Mouse (Mus musculus) embryonic facial prominence, embryonic 15.5 days (tissue): ENCODE results near the gene Gm14180. TPM values are rescaled to one million over a fixed set of nuclear protein-coding genes. Genes with fewer than 3 reads are reported as not detected.

Source experiments
- polyA plus RNA-seq: library from polyadenylated mRNA; unstranded; fragments of >200 nt; fragmentation: Nextera tagmentation; extraction: Ambion mirVana; gene quantifications from 2 replicates; pipeline ENCODE4 v1.2.1, GENCODE M21; 2015

The Gm14180 gene
- polyA plus RNA-seq, 1 experiment from 2014 or later = not detected

Other genes with a start within 250 kb of the Gm14180 start
- gene Krt23, start 241.2 kb downstream of the Gm14180 start, polyA plus RNA-seq = 37.0 and 46.2 TPM in 2 replicates
- gene Krt39, start 213.0 kb downstream of the Gm14180 start, polyA plus RNA-seq = 0.16 and 0.35 TPM in 2 replicates
- 0.81 and 1.5 TPM in 2 replicates for gene Krt40, start 191.1 kb downstream of the Gm14180 start, polyA plus RNA-seq
- 9.5 and 12.3 TPM in 2 replicates for gene Krtap3-3, start 183.4 kb downstream of the Gm14180 start, polyA plus RNA-seq
- gene Krtap3-2, start 177.4 kb downstream of the Gm14180 start, polyA plus RNA-seq = 2.8 and 2.9 TPM in 2 replicates
- 1.2 TPM in 1 of 2 replicates, not detected in the other for gene Gm11939, start 174.8 kb downstream of the Gm14180 start, polyA plus RNA-seq
- gene Krtap3-1, start 167.7 kb downstream of the Gm14180 start, polyA plus RNA-seq = 5.7 and 13.1 TPM in 2 replicates
- gene Krtap1-5, start 153.3 kb downstream of the Gm14180 start, polyA plus RNA-seq = 3.7 and 5.9 TPM in 2 replicates
- 2.0 and 2.2 TPM in 2 replicates for gene Krtap1-4, start 150.6 kb downstream of the Gm14180 start, polyA plus RNA-seq
- 1.5 and 2.0 TPM in 2 replicates for gene Krtap1-3, start 143.0 kb downstream of the Gm14180 start, polyA plus RNA-seq
- gene Krtap9-3, start 136.2 kb downstream of the Gm14180 start, polyA plus RNA-seq = 2.8 and 5.7 TPM in 2 replicates
- 4.5 and 7.3 TPM in 2 replicates for gene Gm11938, start 131.0 kb downstream of the Gm14180 start, polyA plus RNA-seq
- gene Gm11937, start 124.1 kb downstream of the Gm14180 start, polyA plus RNA-seq = 4.7 and 7.0 TPM in 2 replicates
- gene Krtap2-4, start 119.4 kb downstream of the Gm14180 start, polyA plus RNA-seq = 2.0 and 4.2 TPM in 2 replicates
- gene Gm11562, start 113.9 kb downstream of the Gm14180 start, polyA plus RNA-seq = 3.9 and 5.1 TPM in 2 replicates
- gene Krtap4-1, start 106.1 kb downstream of the Gm14180 start, polyA plus RNA-seq = 1.7 and 2.2 TPM in 2 replicates
- gene Krtap4-2, start 99.2 kb downstream of the Gm14180 start, polyA plus RNA-seq = 1.6 and 3.2 TPM in 2 replicates
- 2.0 and 2.3 TPM in 2 replicates for gene Krtap4-7, start 90.2 kb downstream of the Gm14180 start, polyA plus RNA-seq
- gene Gm11555, start 84.1 kb downstream of the Gm14180 start, polyA plus RNA-seq = 1.2 and 1.8 TPM in 2 replicates
- 0.77 and 1.0 TPM in 2 replicates for gene Gm11563, start 75.3 kb downstream of the Gm14180 start, polyA plus RNA-seq
- gene Krtap4-6, start 68.3 kb downstream of the Gm14180 start, polyA plus RNA-seq = 1.1 and 1.3 TPM in 2 replicates
- not detected in 2 replicates for gene Gm14190, start 43.5 kb downstream of the Gm14180 start, polyA plus RNA-seq
- gene Gm11595, start 38.6 kb upstream of the Gm14180 start, polyA plus RNA-seq = 1.0 and 1.9 TPM in 2 replicates
- 0.98 and 0.99 TPM in 2 replicates for gene Krtap4-8, start 46.4 kb upstream of the Gm14180 start, polyA plus RNA-seq
- gene Krtap4-9, start 50.9 kb upstream of the Gm14180 start, polyA plus RNA-seq = 1.00 and 1.1 TPM in 2 replicates
- 0.15 and 0.51 TPM in 2 replicates for gene Gm11596, start 59.2 kb upstream of the Gm14180 start, polyA plus RNA-seq
- not detected in 2 replicates for gene Gm11569, start 64.6 kb upstream of the Gm14180 start, polyA plus RNA-seq
- 0.33 TPM in 1 of 2 replicates, not detected in the other for gene Gm11554, start 70.2 kb upstream of the Gm14180 start, polyA plus RNA-seq
- 0.45 and 0.50 TPM in 2 replicates for gene Krtap4-13, start 75.6 kb upstream of the Gm14180 start, polyA plus RNA-seq
- gene Gm11564, start 81.4 kb upstream of the Gm14180 start, polyA plus RNA-seq = 0.53 and 0.61 TPM in 2 replicates
- not detected in 2 replicates for gene 2300003K06Rik, start 103.8 kb upstream of the Gm14180 start, polyA plus RNA-seq
- 2.0 and 3.9 TPM in 2 replicates for gene Krtap4-16, start 117.3 kb upstream of the Gm14180 start, polyA plus RNA-seq
- gene Gm11568, start 123.6 kb upstream of the Gm14180 start, polyA plus RNA-seq = 1.4 TPM in 2 replicates
- 2.4 and 2.5 TPM in 2 replicates for gene Gm11559, start 130.2 kb upstream of the Gm14180 start, polyA plus RNA-seq
- gene Krtap9-1, start 139.1 kb upstream of the Gm14180 start, polyA plus RNA-seq = 1.7 and 2.2 TPM in 2 replicates
- gene Gm11567, start 144.9 kb upstream of the Gm14180 start, polyA plus RNA-seq = 1.5 and 1.7 TPM in 2 replicates
- gene Krtap31-1, start 173.6 kb upstream of the Gm14180 start, polyA plus RNA-seq = not detected in 2 replicates
- gene Gm11565, start 180.5 kb upstream of the Gm14180 start, polyA plus RNA-seq = not detected in 2 replicates
- gene Krtap31-2, start 202.0 kb upstream of the Gm14180 start, polyA plus RNA-seq = not detected in 2 replicates
- gene Krtap9-5, start 214.2 kb upstream of the Gm14180 start, polyA plus RNA-seq = not detected in 2 replicates
- gene Krtap29-1, start 244.8 kb upstream of the Gm14180 start, polyA plus RNA-seq = 0.38 TPM in 1 of 2 replicates, not detected in the other